Mouse (Mus musculus) MEL (cell line): ENCODE data around the gene Tnip2. TPM values are rescaled to one million over a fixed set of nuclear protein-coding genes. Genes with fewer than 3 reads are reported as not detected.
A peak's percentile ranks its signal among the peaks of the same experiment; 100 is the strongest.

Experiments used
- DNase-seq: peaks from one replicate; pipeline ENCODE4 v3.0.0; 2011; ENCODE audit warnings: low read depth, low spot score
- H3K27ac ChIP-seq: 2 replicates; pipeline ENCODE4 v1.5.1; 2012; ENCODE audit warnings: low read depth, mild to moderate bottlenecking, control low read depth, low read length, moderate library complexity; ENCODE audit not compliant: control insufficient read depth
- H3K27me3 ChIP-seq, 2 experiments: fragments of 150-350 bp in 1 of 2; sonication (generic) in 1 of 2; 2 replicates each; pipeline ENCODE4 v1.6.1; 2012; ENCODE audit warnings: low read length in 2 of 2, mild to moderate bottlenecking in 2 of 2, improper control_type of control experiment in 1 of 2, moderate library complexity in 1 of 2; ENCODE audit not compliant: insufficient read depth in 2 of 2, control insufficient read depth in 1 of 2
- H3K36me3 ChIP-seq, 2 experiments: 2 replicates each; pipeline ENCODE4 v1.6.1; 2012 to 2014; ENCODE audit warnings: low read length in 2 of 2, improper control_type of control experiment in 1 of 2, inconsistent platforms in 1 of 2, mild to moderate bottlenecking in 1 of 2; ENCODE audit not compliant: insufficient read depth in 2 of 2, control insufficient read depth in 1 of 2
- H3K4me1 ChIP-seq, 2 experiments: fragments of 150-350 bp in 1 of 2; sonication (generic) in 1 of 2; 2 replicates each; pipeline ENCODE4 v1.6.1; 2012; ENCODE audit warnings: low read length in 2 of 2, improper control_type of control experiment in 1 of 2, mild to moderate bottlenecking in 1 of 2; ENCODE audit not compliant: insufficient read depth in 2 of 2, control insufficient read depth in 1 of 2
- H3K4me3 ChIP-seq, 2 experiments: fragments of 150-350 bp in 1 of 2; sonication (generic) in 1 of 2; 2 replicates each; pipeline ENCODE4 v1.5.1; 2012; ENCODE audit warnings: low read depth in 2 of 2, low read length in 2 of 2, mild to moderate bottlenecking in 2 of 2, moderate library complexity in 2 of 2, control low read depth in 1 of 2, improper control_type of control experiment in 1 of 2; ENCODE audit not compliant: control insufficient read depth in 1 of 2, insufficient read depth in 1 of 2
- H3K79me2 ChIP-seq: 2 replicates; pipeline ENCODE4 v1.6.1; 2012; ENCODE audit warnings: mild to moderate bottlenecking, low read length, moderate library complexity; ENCODE audit not compliant: control insufficient read depth, poor library complexity, insufficient read depth
- H3K9ac ChIP-seq: 2 replicates; pipeline ENCODE4 v1.6.1; 2012; ENCODE audit warnings: low read depth, mild to moderate bottlenecking, control low read depth, low read length, moderate library complexity; ENCODE audit not compliant: control insufficient read depth, poor library complexity, severe bottlenecking
- H3K9me3 ChIP-seq: fragments of 150-350 bp; sonication (generic); replicated peaks from 2 replicates; pipeline ENCODE4 v1.6.1; 2012; ENCODE audit warnings: mild to moderate bottlenecking, low read length, improper control_type of control experiment, moderate library complexity; ENCODE audit not compliant: insufficient read depth
- BHLHE40 ChIP-seq: IDR thresholded peaks from 2 replicates; pipeline ENCODE4 v1.6.1; 2012; ENCODE audit warnings: low read depth, mild to moderate bottlenecking, inconsistent platforms, low read length, improper control_type of control experiment, borderline replicate concordance
- CHD1 ChIP-seq: IDR thresholded peaks from 2 replicates; pipeline ENCODE4 v1.6.1; 2012; ENCODE audit warnings: low read depth, mild to moderate bottlenecking, inconsistent platforms, low read length, improper control_type of control experiment
- CHD2 ChIP-seq: IDR thresholded peaks from 2 replicates; pipeline ENCODE4 v1.6.1; 2011; ENCODE audit warnings: low read length, improper control_type of control experiment
- CTCF ChIP-seq, 3 experiments: IDR thresholded peaks in 2 of 3; conservative IDR thresholded peaks in 1 of 3; 2 replicates each; pipeline ENCODE4 v1.5.1; 2011 to 2012; ENCODE audit warnings: low read length in 3 of 3, low read depth in 2 of 3, mild to moderate bottlenecking in 2 of 3, improper control_type of control experiment in 1 of 3, inconsistent platforms in 1 of 3, mixed read lengths in 1 of 3, moderate library complexity in 1 of 3; ENCODE audit not compliant: control insufficient read depth in 1 of 3, insufficient read depth in 1 of 3, poor library complexity in 1 of 3, severe bottlenecking in 1 of 3
- E2F4 ChIP-seq: IDR thresholded peaks from 2 replicates; pipeline ENCODE4 v1.6.1; 2011; ENCODE audit warnings: low read depth, low read length, improper control_type of control experiment, borderline replicate concordance
- ELF1 ChIP-seq: IDR thresholded peaks from 2 replicates; pipeline ENCODE4 v1.6.1; 2014; ENCODE audit warnings: low read depth, mild to moderate bottlenecking, inconsistent platforms, low read length, improper control_type of control experiment, moderate library complexity
- EP300 ChIP-seq, 2 experiments: IDR thresholded peaks; 2 replicates each; pipeline ENCODE4 v1.6.1; 2011; ENCODE audit warnings: improper control_type of control experiment in 2 of 2, low read length in 2 of 2, low read depth in 1 of 2, mild to moderate bottlenecking in 1 of 2
- ETS1 ChIP-seq: IDR thresholded peaks from 2 replicates; pipeline ENCODE4 v1.6.1; 2012; ENCODE audit warnings: low read depth, mild to moderate bottlenecking, inconsistent platforms, low read length, improper control_type of control experiment, moderate library complexity
- GATA1 ChIP-seq: IDR thresholded peaks from 2 replicates; pipeline ENCODE4 v1.6.1; 2011; ENCODE audit warnings: low read depth, low read length, improper control_type of control experiment
- HCFC1 ChIP-seq: IDR thresholded peaks from 2 replicates; pipeline ENCODE4 v1.6.1; 2012; ENCODE audit warnings: low read depth, mild to moderate bottlenecking, inconsistent platforms, low read length, improper control_type of control experiment, moderate library complexity
- JUND ChIP-seq: IDR thresholded peaks from 2 replicates; pipeline ENCODE4 v1.6.1; 2011; ENCODE audit warnings: low read depth, mild to moderate bottlenecking, improper control_type of control experiment, low read length
- KAT2A ChIP-seq: conservative IDR thresholded peaks from 2 replicates; pipeline ENCODE4 v1.6.1; 2012; ENCODE audit warnings: low read depth, low read length, improper control_type of control experiment, inconsistent platforms
- MAFK ChIP-seq: IDR thresholded peaks from 2 replicates; pipeline ENCODE4 v1.6.1; 2011; ENCODE audit warnings: low read depth, mild to moderate bottlenecking, low read length, improper control_type of control experiment, borderline replicate concordance
- MAX ChIP-seq: IDR thresholded peaks from 2 replicates; pipeline ENCODE4 v1.6.1; 2011; ENCODE audit warnings: low read length, improper control_type of control experiment
- MAZ ChIP-seq: IDR thresholded peaks from 2 replicates; pipeline ENCODE4 v1.6.1; 2012; ENCODE audit warnings: low read depth, mild to moderate bottlenecking, inconsistent platforms, low read length, improper control_type of control experiment
- MEF2A ChIP-seq: IDR thresholded peaks from 2 replicates; pipeline ENCODE4 v1.6.1; 2014; ENCODE audit warnings: low read depth, mild to moderate bottlenecking, inconsistent platforms, low read length, improper control_type of control experiment; ENCODE audit not compliant: poor library complexity, insufficient replicate concordance, severe bottlenecking; ENCODE audit errors: extremely low read depth
- MXI1 ChIP-seq: IDR thresholded peaks from 2 replicates; pipeline ENCODE4 v1.6.1; 2011; ENCODE audit warnings: mild to moderate bottlenecking, low read depth, low read length, improper control_type of control experiment
- MYB ChIP-seq: IDR thresholded peaks from 2 replicates; pipeline ENCODE4 v1.6.1; 2011; ENCODE audit warnings: mild to moderate bottlenecking, low read depth, low read length, improper control_type of control experiment
- MYC ChIP-seq: IDR thresholded peaks from 2 replicates; pipeline ENCODE4 v1.6.1; 2011; ENCODE audit warnings: low read depth, mild to moderate bottlenecking, low read length, improper control_type of control experiment, moderate library complexity
- NELFE ChIP-seq: IDR thresholded peaks from 2 replicates; pipeline ENCODE4 v1.6.1; 2011; ENCODE audit warnings: low read depth, low read length, improper control_type of control experiment
- NRF1 ChIP-seq: IDR thresholded peaks from 2 replicates; pipeline ENCODE4 v1.6.1; 2014; ENCODE audit warnings: low read depth, mild to moderate bottlenecking, inconsistent platforms, low read length, improper control_type of control experiment, moderate library complexity; ENCODE audit not compliant: poor library complexity, insufficient read depth, severe bottlenecking
- POLR2A ChIP-seq, 2 experiments: IDR thresholded peaks; 2 replicates each; pipeline ENCODE4 v1.6.1; 2011 to 2012; ENCODE audit warnings: low read length in 2 of 2, mild to moderate bottlenecking in 2 of 2, control low read depth in 1 of 2, improper control_type of control experiment in 1 of 2, low read depth in 1 of 2, moderate library complexity in 1 of 2; ENCODE audit not compliant: control insufficient read depth in 1 of 2, insufficient read depth in 1 of 2, poor library complexity in 1 of 2
- POLR2AphosphoS2 ChIP-seq: IDR thresholded peaks from 2 replicates; pipeline ENCODE4 v1.6.1; 2011; ENCODE audit warnings: low read length, improper control_type of control experiment
- POLR2AphosphoS5 ChIP-seq: IDR thresholded peaks from 2 replicates; pipeline ENCODE4 v1.6.1; 2012; ENCODE audit warnings: low read depth, borderline replicate concordance, mild to moderate bottlenecking, inconsistent platforms, low read length, moderate library complexity, mixed read lengths
- RAD21 ChIP-seq: IDR thresholded peaks from 2 replicates; pipeline ENCODE4 v1.6.1; 2011; ENCODE audit warnings: mild to moderate bottlenecking, low read depth, low read length, improper control_type of control experiment
- SIN3A ChIP-seq: IDR thresholded peaks from 2 replicates; pipeline ENCODE4 v1.6.1; 2012; ENCODE audit warnings: low read length, improper control_type of control experiment, inconsistent platforms
- SMC3 ChIP-seq: IDR thresholded peaks from 2 replicates; pipeline ENCODE4 v1.6.1; 2011; ENCODE audit warnings: low read depth, low read length, improper control_type of control experiment
- TBP ChIP-seq: IDR thresholded peaks from 2 replicates; pipeline ENCODE4 v1.8.0; 2011; ENCODE audit warnings: low read depth, low read length, improper control_type of control experiment
- UBTF ChIP-seq: IDR thresholded peaks from 2 replicates; pipeline ENCODE4 v1.6.1; 2012; ENCODE audit warnings: low read depth, mild to moderate bottlenecking, inconsistent platforms, low read length, improper control_type of control experiment, moderate library complexity, borderline replicate concordance; ENCODE audit not compliant: insufficient read depth
- USF1 ChIP-seq: IDR thresholded peaks from 2 replicates; pipeline ENCODE4 v1.6.1; 2014; ENCODE audit warnings: low read depth, mild to moderate bottlenecking, inconsistent platforms, low read length, improper control_type of control experiment, moderate library complexity
- USF2 ChIP-seq, 2 experiments: IDR thresholded peaks; 2 replicates each; pipeline ENCODE4 v1.6.1; 2011 to 2012; ENCODE audit warnings: improper control_type of control experiment in 2 of 2, low read length in 2 of 2, borderline replicate concordance in 1 of 2, inconsistent platforms in 1 of 2, low read depth in 1 of 2, mild to moderate bottlenecking in 1 of 2; ENCODE audit not compliant: insufficient read depth in 1 of 2
- ZC3H11A ChIP-seq: IDR thresholded peaks from 2 replicates; pipeline ENCODE4 v1.6.1; 2012; ENCODE audit warnings: low read depth, mild to moderate bottlenecking, inconsistent platforms, low read length, improper control_type of control experiment
- ZMIZ1 ChIP-seq: IDR thresholded peaks from 2 replicates; pipeline ENCODE4 v1.6.1; 2012; ENCODE audit warnings: low read depth, mild to moderate bottlenecking, inconsistent platforms, low read length, improper control_type of control experiment, moderate library complexity
- ZNF384 ChIP-seq: IDR thresholded peaks from 2 replicates; pipeline ENCODE4 v1.6.1; 2012; ENCODE audit warnings: low read depth, mild to moderate bottlenecking, inconsistent platforms, low read length, improper control_type of control experiment
- polyA plus RNA-seq, 2 experiments: library from polyadenylated mRNA; stranded (reverse) in 1 of 2; unstranded in 1 of 2; fragments of >175 nt in 1 of 2; fragments of >200 nt in 1 of 2; gene quantifications; 2 replicates each; pipeline versions ENCODE4 v1.2.1 to v1.2.4; 2012; ENCODE audit warnings: low replicate concordance in 2 of 2, low read depth in 1 of 2; ENCODE audit not compliant: insufficient read length in 2 of 2, insufficient read depth in 1 of 2, missing spikeins in 1 of 2
- total RNA-seq: library from RNA; depleted of rRNA; stranded (reverse); fragments of 300-350 nt; gene quantifications from 2 replicates; pipeline ENCODE4 v1.2.3, GENCODE M21; 2012; rRNA removed

Gene Tnip2
- 22.5 and 27.0 TPM in 2 replicates for total RNA-seq
- polyA plus RNA-seq = 10 to 100 TPM; 30.6 to 89.4 TPM

DNA sequence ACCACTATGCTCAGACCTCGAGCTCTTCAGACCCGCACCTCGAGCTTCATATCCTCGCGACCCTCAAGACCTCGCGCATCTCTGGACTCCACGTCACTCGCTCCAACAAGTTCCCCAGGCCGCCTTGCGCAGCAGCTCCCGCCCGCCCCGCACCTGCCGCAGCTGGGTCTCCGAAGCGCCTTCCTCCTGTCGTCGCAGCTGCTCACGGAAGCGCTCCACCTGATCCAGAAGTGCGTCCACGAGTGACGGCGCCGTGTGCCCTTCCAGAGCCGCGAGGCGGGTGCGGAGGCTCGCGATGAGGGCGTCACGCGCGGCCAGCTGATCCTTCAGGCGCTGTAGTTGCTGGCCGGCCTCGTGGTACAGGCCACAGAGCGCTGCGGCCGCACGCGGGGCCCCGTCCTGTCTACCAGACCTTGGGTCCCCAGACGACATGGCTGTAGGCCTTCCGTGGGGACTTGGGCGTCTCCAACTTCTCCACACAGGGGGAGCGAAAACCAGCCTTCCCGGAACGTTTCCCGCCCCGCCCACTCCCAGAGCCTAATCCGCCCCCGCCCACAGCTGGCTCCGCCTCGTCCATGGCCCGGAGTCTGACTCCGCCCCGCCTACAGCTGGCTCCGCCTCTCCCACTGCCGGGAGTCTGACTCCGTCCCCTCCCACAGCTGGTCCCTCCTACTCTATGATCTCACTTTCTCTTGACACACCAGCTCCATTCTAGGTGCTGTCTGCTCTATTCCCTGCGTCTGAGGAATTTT is at the start of gene Tnip2:
Tnip2 (minus strand) TSS at position 526 of the 752 bp plus-strand sequence.
- Histone ChIP-seq H3K9me3 (no peaks in the 10 kb centered on the region), H3K9ac (peak within 1 kb of the TSS; percentile 90), H3K4me3 (peak within 1 kb of the TSS; percentile 89 to 98), H3K27ac (peak within 1 kb of the TSS; percentile 38), H3K79me2 (peaks cover 14% of the 10 kb centered on the region), H3K4me1 (peaks cover 18 to 29% of the 10 kb centered on the region in 2 experiments), H3K36me3 (peaks cover 0 to 28% of the 10 kb centered on the region in 2 experiments; a peak in 2 of 4 replicates), H3K27me3 (no peaks in the 10 kb centered on the region)
- DNase-seq = peak; percentile 98
- TF ChIP-seq JUND (no peak), ELF1 (no peak), HCFC1 (0 out of 2 replicates have a peak, but pooled peaks have one; percentile 21), MXI1 (peak; percentile 61; the same call in 1 of the 2 replicates), NELFE (peak; percentile 85), UBTF (no peak), POLR2A (IDR thresholded peaks at IDR 0.05; ENCODE audit: control insufficient read depth in 1 of 2, insufficient read depth in 1 of 2, low read depth in 1 of 2, low read length in 2 of 2, poor library complexity in 1 of 2) (peak; percentile 42 to 79; a peak in 3 of 4 replicates), ZMIZ1 (peak; percentile 72; the same call in 1 of the 2 replicates), MAFK (no peak), BHLHE40 (no peak), MYC (no peak; the same call in 1 of the 2 replicates), GATA1 (no peak), MYB (no peak), ZC3H11A (no peak), USF1 (peak; percentile 32; the same call in 1 of the 2 replicates), KAT2A (no peak; the same call in 1 of the 2 replicates), SIN3A (peak; percentile 88), MAX (peak; percentile 46; the same call in 1 of the 2 replicates), USF2 (IDR thresholded peaks at IDR 0.05; ENCODE audit: borderline replicate concordance in 1 of 2, insufficient read depth in 1 of 2, low read depth in 1 of 2, low read length in 2 of 2) (no peak), NRF1 (peak; percentile 40; the same call in 1 of the 2 replicates), EP300 (IDR thresholded peaks at IDR 0.05; ENCODE audit: low read depth in 1 of 2, low read length in 2 of 2) (0 out of 4 replicates have a peak, but pooled peaks of 1 of the 2 experiments have one; percentile 2), MAZ (0 out of 2 replicates have a peak, but pooled peaks have one; percentile 37), POLR2AphosphoS5 (no peak), RAD21 (no peak), TBP (peak; percentile 6; the same call in 1 of the 2 replicates), ETS1 (0 out of 2 replicates have a peak, but pooled peaks have one; percentile 20), CHD1 (0 out of 2 replicates have a peak, but pooled peaks have one; percentile 17), POLR2AphosphoS2 (peak; percentile 84; the same call in 1 of the 2 replicates), SMC3 (no peak), MEF2A (no peak), CTCF (IDR thresholded peaks at IDR 0.05 in 2 of 3, conservative IDR thresholded peaks at IDR 0.05 in 1 of 3; ENCODE audit: control insufficient read depth in 1 of 3, insufficient read depth in 1 of 3, low read depth in 2 of 3, low read length in 3 of 3, poor library complexity in 1 of 3, severe bottlenecking in 1 of 3) (no peak), E2F4 (no peak), ZNF384 (no peak), CHD2 (no peak)
